Mouse (Mus musculus) intestine, postnatal 0 days (tissue): ENCODE data around the gene Rpl10. TPM values are rescaled to one million over a fixed set of nuclear protein-coding genes. Genes with fewer than 3 reads are reported as not detected.

Source experiments
- ATAC-seq: fragments of 200-750 bp; cut with Nextera tagmentation; 2 replicates; pipeline ENCODE4 v1.8.0; 2017; ENCODE audit warnings: mild to moderate bottlenecking, moderate TSS enrichment, moderate library complexity
- H3K27ac ChIP-seq: fragments of 300-500 bp; sonication (generic); 2 replicates; pipeline ENCODE4 v1.5.1; 2014; ENCODE audit warnings: mild to moderate bottlenecking, low read depth, low read length, moderate library complexity
- H3K27me3 ChIP-seq: fragments of 300-500 bp; sonication (generic); replicated peaks from 2 replicates; pipeline ENCODE4 v1.6.1; 2014; ENCODE audit warnings: low read length, mixed read lengths; ENCODE audit not compliant: control insufficient read depth, insufficient read depth
- H3K36me3 ChIP-seq: fragments of 300-500 bp; sonication (generic); 2 replicates; pipeline ENCODE4 v1.6.1; 2014; ENCODE audit warnings: mild to moderate bottlenecking, moderate library complexity; ENCODE audit not compliant: control insufficient read depth, insufficient read depth
- H3K4me1 ChIP-seq: fragments of 300-500 bp; sonication (generic); replicated peaks from 2 replicates; pipeline ENCODE4 v1.6.1; 2014; ENCODE audit warnings: antibody characterized with exemption, low read length, mixed read lengths; ENCODE audit not compliant: control insufficient read depth, insufficient read depth
- H3K4me2 ChIP-seq: fragments of 300-500 bp; sonication (generic); replicated peaks from 2 replicates; pipeline ENCODE4 v1.6.1; 2014; ENCODE audit warnings: low read depth, mild to moderate bottlenecking, moderate library complexity
- H3K4me3 ChIP-seq: fragments of 300-500 bp; sonication (generic); 2 replicates; pipeline ENCODE4 v1.5.1; 2014; ENCODE audit warnings: low read depth, low read length
- H3K9ac ChIP-seq: fragments of 300-500 bp; sonication (generic); 2 replicates; pipeline ENCODE4 v1.6.1; 2014; ENCODE audit warnings: mild to moderate bottlenecking, low read depth, low read length
- H3K9me3 ChIP-seq: fragments of 300-500 bp; sonication (generic); 2 replicates; pipeline ENCODE4 v1.6.1; 2016; ENCODE audit warnings: mixed run types; ENCODE audit not compliant: control insufficient read depth
- CTCF ChIP-seq: sonication (generic); IDR thresholded peaks from 2 replicates; pipeline ENCODE4 v1.5.1; 2016; ENCODE audit warnings: low read depth, mild to moderate bottlenecking, control low read depth, antibody characterized with exemption, moderate library complexity
- WGBS: fragments of 180-500 bp; shearing (Covaris S2); extraction: QIAGEN DNeasy Blood & Tissue Kit; methylation state at CpG from one replicate; pipeline ENCODE4 v1.1.7; 2014; 5-methylcytosine and 5-hydroxymethylcytosine counted together
- polyA plus RNA-seq: library from polyadenylated mRNA; unstranded; fragments of >200 nt; fragmentation: Nextera tagmentation; extraction: Ambion mirVana; gene quantifications from 2 replicates; pipeline ENCODE4 v1.2.1, GENCODE M21; 2015

Rpl10 gene
- polyA plus RNA-seq, 1 experiment from 2014 or later = 521 TPM

GRCm38 (mm10) chrX:74283092-74283437 lies 12.5 kb downstream of the Rpl10 start:
- no peak for TF ChIP-seq CTCF
- Histone ChIP-seq H3K9ac (peak overlapping the region; percentile 65), H3K4me2 (peak overlapping the region; percentile 70), H3K27ac (peak overlapping the region; percentile 86), H3K4me1 (no peaks in the 10 kb centered on the region), H3K27me3 (no peaks in the 10 kb centered on the region), H3K36me3 (no peaks in the 10 kb centered on the region), H3K4me3 (peak overlapping the region; percentile 51), H3K9me3 (no peaks in the 10 kb centered on the region)
- peak; percentile 16; the same call in 1 of the 2 replicates for ATAC-seq
- WGBS = 32% methylated on average over 5 of the region's 5 CpGs

- 64% methylated on average over 4 of the region's 4 CpGs for WGBS
- TF ChIP-seq CTCF = no peak
- Histone ChIP-seq H3K27ac (no peak overlapping the region), H3K9ac (no peak overlapping the region), H3K36me3 (0 out of 2 replicates have a peak, but pooled peaks cover 5% of the 10 kb centered on the region), H3K4me2 (no peak overlapping the region), H3K9me3 (no peaks in the 10 kb centered on the region), H3K27me3 (no peaks in the 10 kb centered on the region), H3K4me1 (no peaks in the 10 kb centered on the region), H3K4me3 (no peak overlapping the region)
- no peak for ATAC-seq
These were observed 22.8 kb downstream of the Rpl10 start for GRCm38 (mm10) chrX:74293431-74293830.

- peak; percentile 98 for ATAC-seq
- TF ChIP-seq CTCF = no peak
- no peaks in the 10 kb centered on the region for H3K9me3 ChIP-seq
- peak within 1 kb of the TSS; percentile 50; the same call in 1 of the 2 replicates for H3K27ac ChIP-seq
- H3K4me3 ChIP-seq = peak within 1 kb of the TSS; percentile 63
- H3K9ac ChIP-seq = peak within 1 kb of the TSS; percentile 68
- H3K36me3 ChIP-seq = 0 out of 2 replicates have a peak, but pooled peaks cover 7% of the 10 kb centered on the region
- no peaks in the 10 kb centered on the region for H3K4me1 ChIP-seq
- WGBS = 13% methylated on average over 37 of the region's 37 CpGs
- peak within 1 kb of the TSS; percentile 64 for H3K4me2 ChIP-seq
- H3K27me3 ChIP-seq = no peaks in the 10 kb centered on the region
These were observed 26.2 kb downstream of the Rpl10 start, which contains the start of gene Atp6ap1 for GRCm38 (mm10) chrX:74296538-74297448. TSS of gene Atp6ap1 (plus strand) at chrX:74297097.

GRCm38 (mm10) chrX:74298348-74298747 lies 27.7 kb downstream of the Rpl10 start:
- Histone ChIP-seq H3K27me3 (no peaks in the 10 kb centered on the region), H3K4me3 (no peak overlapping the region), H3K4me2 (no peak overlapping the region), H3K36me3 (0 out of 2 replicates have a peak, but pooled peaks cover 7% of the 10 kb centered on the region), H3K4me1 (no peaks in the 10 kb centered on the region), H3K27ac (no peak overlapping the region), H3K9me3 (no peaks in the 10 kb centered on the region), H3K9ac (no peak overlapping the region)
- no peak for TF ChIP-seq CTCF
- ATAC-seq = no peak
- WGBS = 79% methylated on average over 1 of the region's 1 CpGs

GRCm38 (mm10) chrX:74299721-74300120 lies 29.1 kb downstream of the Rpl10 start:
- H3K9ac ChIP-seq = no peak overlapping the region
- H3K36me3 ChIP-seq = 0 out of 2 replicates have a peak, but pooled peaks cover 7% of the 10 kb centered on the region
- no peak overlapping the region for H3K4me2 ChIP-seq
- no peak overlapping the region for H3K27ac ChIP-seq
- no peak for ATAC-seq
- H3K4me3 ChIP-seq = no peak overlapping the region
- WGBS = 81% methylated on average over 3 of the region's 3 CpGs
- no peaks in the 10 kb centered on the region for H3K9me3 ChIP-seq
- H3K27me3 ChIP-seq = no peaks in the 10 kb centered on the region
- no peak for TF ChIP-seq CTCF
- no peaks in the 10 kb centered on the region for H3K4me1 ChIP-seq

- Histone ChIP-seq H3K36me3 (0 out of 2 replicates have a peak, but pooled peaks cover 10% of the 10 kb centered on the region), H3K4me3 (peak within 1 kb of the TSS; percentile 52), H3K9ac (peak within 1 kb of the TSS; percentile 65), H3K9me3 (no peaks in the 10 kb centered on the region), H3K27me3 (no peaks in the 10 kb centered on the region), H3K4me2 (peak within 1 kb of the TSS; percentile 63), H3K27ac (peak within 1 kb of the TSS; percentile 84), H3K4me1 (no peaks in the 10 kb centered on the region)
- peak; percentile 54 for TF ChIP-seq CTCF
- ATAC-seq = peak; percentile 90
- WGBS = 20% methylated on average over 41 of the region's 41 CpGs
These were observed 34.5 kb downstream of the Rpl10 start, which contains the start of gene Gdi1 for GRCm38 (mm10) chrX:74304867-74305700. TSS of gene Gdi1 (plus strand) at chrX:74304998.
